Mouse (Mus musculus) megakaryocyte, embryonic 14.5 days (primary cell): ENCODE results near the gene Ginm1.

Experiments
- FLI1 ChIP-seq: IDR thresholded peaks from 2 replicates; pipeline ENCODE4 v1.6.1; 2012; ENCODE audit warnings: low read length, inconsistent platforms, mixed read lengths
- GATA1 ChIP-seq: IDR thresholded peaks from 3 replicates; pipeline ENCODE4 v1.6.1; 2012; ENCODE audit warnings: mixed read lengths, low read length, inconsistent platforms, borderline replicate concordance

DNA sequence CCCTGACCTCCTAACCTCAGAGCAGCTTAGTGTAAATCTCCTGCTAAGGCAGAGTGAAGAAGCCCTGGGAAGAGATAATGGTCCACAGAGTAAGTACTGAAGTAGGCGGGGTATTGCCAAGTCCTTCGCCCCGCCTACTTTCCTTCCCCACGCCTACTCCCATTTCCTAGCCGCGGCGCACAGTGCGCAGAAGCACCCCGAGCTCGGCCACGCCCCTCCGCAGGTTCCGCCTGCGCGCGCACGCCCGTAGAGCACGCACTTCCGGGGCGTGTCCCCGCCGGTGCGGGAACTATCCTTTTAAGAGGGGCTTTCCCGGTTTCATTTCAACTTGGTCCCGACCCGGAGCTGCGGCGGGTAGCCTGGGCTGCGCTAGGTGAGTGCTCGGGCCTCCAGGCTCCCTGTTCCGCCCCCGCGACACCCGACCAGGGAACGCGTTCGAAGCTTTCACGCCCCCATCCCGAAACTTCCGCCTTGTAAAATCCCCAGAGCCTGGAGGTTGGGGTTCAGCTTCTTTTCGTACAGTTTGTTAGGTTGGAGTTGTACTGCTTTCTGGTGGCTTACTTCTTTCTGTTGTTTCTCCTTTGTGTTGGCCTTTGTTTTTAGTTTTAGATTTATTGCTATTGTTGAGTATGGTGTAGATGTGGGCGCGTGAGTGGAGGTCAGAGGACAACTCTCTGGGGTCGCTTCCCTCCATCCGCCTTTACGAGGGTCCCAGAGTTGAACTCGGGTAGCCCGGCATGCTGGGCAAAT lies 66.7 kb downstream of the Ginm1 start, which contains the start of gene Katna1:
- TF ChIP-seq GATA1: no peak
- peak; percentile 45 for TF ChIP-seq FLI1
